ENCODE assay signal across 7 mouse cellular contexts in the genomic region with DNA sequence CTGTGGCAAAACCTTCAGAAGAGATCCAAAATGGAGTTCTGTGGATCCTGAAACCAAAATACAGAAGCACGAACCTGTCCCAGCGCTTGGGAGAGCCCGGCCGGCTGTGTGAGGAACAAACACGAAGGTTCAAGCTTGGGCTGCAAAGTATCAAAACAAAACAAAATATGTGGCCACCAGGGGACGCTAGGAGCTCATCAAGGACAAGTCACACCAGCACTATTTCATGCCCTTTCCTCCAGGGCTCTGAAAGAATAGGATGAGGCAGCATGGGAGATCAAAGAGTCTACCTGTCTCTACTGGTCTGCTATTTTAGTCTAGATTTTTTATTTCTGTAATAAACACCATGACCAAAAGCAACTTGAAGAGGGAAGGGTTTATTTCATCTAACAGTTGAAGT. TPM values are rescaled to one million over a fixed set of nuclear protein-coding genes. Genes with fewer than 3 reads are reported as not detected.
DNase-seq lines count a peak whose midpoint lies in the region; ATAC-seq and TF ChIP-seq lines count a peak whose summit lies in the region.

No protein-coding gene starts in this region.

- 3% methylated on average over 6 of the region's 6 CpGs for WGBS in spleen, adult 2 months

- H3K4me3 ChIP-seq in spleen, adult 2 months (ENCODE audit: extremely low read depth, insufficient read depth, insufficient read length) = no peak overlapping the region

- peaks cover 5% of the 10 kb centered on the region; the same call in 1 of the 2 replicates for H3K4me1 ChIP-seq in spleen, adult 2 months (ENCODE audit: control insufficient read depth, insufficient read depth, insufficient read length)

- no peaks in the 10 kb centered on the region for H3K36me3 ChIP-seq in spleen, adult 2 months (ENCODE audit: control insufficient read depth, insufficient read depth, low read length)

- TF ChIP-seq CTCF in spleen, adult 2 months (IDR thresholded peaks at IDR 0.05; ENCODE audit: extremely low read depth, insufficient read depth, insufficient read length, insufficient replicate concordance) = peak; percentile 57; the same call in 1 of the 2 replicates

- ATAC-seq in megakaryocyte, adult 5-6 weeks (ENCODE audit: poor library complexity, severe bottlenecking) = peak; percentile 56

- DNase-seq in R1 (ENCODE audit: low read depth, low spot score) = peak; percentile 94
- peak; percentile 91 for DNase-seq in cerebellum, adult 11 months
- DNase-seq in frontal cortex, postnatal 10 days (ENCODE audit: low spot score in 2 of 2) = peak; percentile 73 to 87
- peak; percentile 71 for DNase-seq in hindlimb bud, embryonic 11.5 days (ENCODE audit: extremely low spot score, low read depth, low spot score)
- DNase-seq in left cerebral cortex, adult 18-20 months (ENCODE audit: low spot score in 2 of 2) = peak; percentile 92 to 96
- peak; percentile 61 to 81 for DNase-seq in spleen, adult 2 months (ENCODE audit: low read depth in 1 of 2, low spot score in 2 of 2)

- no peak overlapping the region for H3K27ac ChIP-seq in spleen, adult 2 months (ENCODE audit: insufficient read depth, low read length)

- H3K27me3 ChIP-seq in spleen, adult 2 months (ENCODE audit: control insufficient read depth, insufficient read depth, low read length) = no peaks in the 10 kb centered on the region

- no peak for TF ChIP-seq POLR2A in spleen, adult 2 months (IDR thresholded peaks at IDR 0.05; ENCODE audit: low read depth, low read length)

RNA-seq across cellular contexts. Expression of gene Ddr1, which starts 35.3 kb away (rescaled TPM):
- total RNA-seq in left cerebral cortex, adult 18-20 months (2021) = 10 to 100 TPM; 49.0 to 51.5 TPM
- 0.91 and 1.0 TPM in 2 replicates for total RNA-seq in megakaryocyte, adult 5-6 weeks (2015)
- total RNA-seq in megakaryocyte, adult 5-6 weeks (2017) = 0.49 and 1.0 TPM in 2 replicates
- polyA plus RNA-seq in spleen, adult 2 months (2012; rRNA removed) = 27.0 and 38.7 TPM in 2 replicates

Comparison
In these comparisons a context has a peak if more than half of its experiments do, and no peak if none do; other contexts are left out.
1. RNA of gene Ddr1, which starts 35.3 kb away (total RNA-seq): 49.0 to 51.5 TPM in left cerebral cortex, adult 18-20 months; 0.49 to 1.0 TPM in megakaryocyte, adult 5-6 weeks; every median in the first group is over 10 times any median in the second.
2. Peak in every context shown above with its lines, with median percentiles within 50 percentile points of each other: DNase-seq.